Mouse (Mus musculus) liver, embryonic 16.5 days (tissue): ENCODE measurements around the gene U2af1. TPM values are rescaled to one million over a fixed set of nuclear protein-coding genes. Genes with fewer than 3 reads are reported as not detected.

Experiments
- polyA plus RNA-seq: library from polyadenylated mRNA; unstranded; fragments of >200 nt; fragmentation: Nextera tagmentation; extraction: Ambion mirVana; gene quantifications from 2 replicates; pipeline ENCODE4 v1.2.1, GENCODE M21; 2015

The U2af1 gene
- polyA plus RNA-seq, 1 experiment from 2014 or later, result 126 TPM

Other genes starting within 250 kb of the U2af1 start
- gene Wdr4, start 138.9 kb downstream of the U2af1 start, polyA plus RNA-seq, result 15.8 and 16.4 TPM in 2 replicates
- gene Ndufv3, start 138.8 kb downstream of the U2af1 start, polyA plus RNA-seq, result 169 and 174 TPM in 2 replicates
- 10.3 and 11.0 TPM in 2 replicates for gene Pknox1, start 94.2 kb downstream of the U2af1 start, polyA plus RNA-seq
- 59.8 and 69.0 TPM in 2 replicates for gene Cbs, start 21.7 kb downstream of the U2af1 start, polyA plus RNA-seq
- gene Cryaa, start 18.9 kb upstream of the U2af1 start, polyA plus RNA-seq, result not detected in 2 replicates
- gene Sik1, start 196.9 kb upstream of the U2af1 start, polyA plus RNA-seq, result 5.4 and 5.9 TPM in 2 replicates